Mouse (Mus musculus): Measurements from ENCODE around the gene Cyb5r1.
A peak's percentile ranks its signal among the peaks of the same experiment; 100 is the strongest.

Cyb5r1 gene

DNA sequence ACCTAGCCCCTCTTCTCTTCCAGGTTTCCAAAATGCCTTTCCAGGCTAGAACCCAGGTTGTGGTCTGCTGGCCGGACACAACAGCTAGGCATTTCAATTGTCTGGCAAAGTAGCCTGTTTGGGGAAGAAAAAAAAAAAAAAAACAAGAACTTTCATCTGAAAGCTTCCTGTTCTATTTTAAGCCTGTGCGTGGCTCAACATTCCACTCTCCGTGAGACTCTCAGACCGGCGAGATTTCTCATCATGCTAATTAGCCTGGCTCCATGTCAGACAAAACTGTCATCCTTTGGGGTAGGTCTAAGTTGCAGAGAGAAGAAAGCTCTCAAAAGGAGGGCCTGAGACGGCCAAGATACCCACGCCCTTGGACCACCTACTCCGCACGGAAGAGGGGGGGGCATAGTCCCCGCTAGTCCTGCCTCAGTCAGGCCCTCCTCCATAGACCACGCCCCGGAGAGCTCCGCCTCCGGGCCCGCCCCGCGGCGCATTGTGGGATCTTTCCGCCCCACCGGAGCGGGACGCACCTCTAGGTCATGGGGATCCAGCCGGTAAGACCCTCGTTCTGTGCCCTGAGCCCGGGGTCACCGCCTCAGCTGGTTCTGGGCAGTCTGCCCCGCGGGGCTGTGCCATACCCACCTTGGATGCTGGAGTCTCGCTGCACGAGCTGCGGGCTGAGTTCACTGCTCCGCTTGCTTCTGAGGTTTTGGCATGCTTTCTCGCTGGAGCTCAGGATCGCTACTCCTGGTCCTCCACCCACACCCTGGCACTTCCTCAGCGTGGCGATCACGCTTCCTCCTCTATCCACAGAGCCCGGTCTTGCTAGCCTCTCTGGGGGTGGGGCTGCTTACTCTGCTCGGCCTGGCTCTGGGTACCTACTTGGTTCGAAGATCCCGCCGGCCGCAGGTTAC lies at the start of gene Cyb5r1:
TSS of gene Cyb5r1 (plus strand) at position 51 of the 905 bp plus-strand sequence.
- peak; percentile 76 to 81 for DNase-seq

DNA sequence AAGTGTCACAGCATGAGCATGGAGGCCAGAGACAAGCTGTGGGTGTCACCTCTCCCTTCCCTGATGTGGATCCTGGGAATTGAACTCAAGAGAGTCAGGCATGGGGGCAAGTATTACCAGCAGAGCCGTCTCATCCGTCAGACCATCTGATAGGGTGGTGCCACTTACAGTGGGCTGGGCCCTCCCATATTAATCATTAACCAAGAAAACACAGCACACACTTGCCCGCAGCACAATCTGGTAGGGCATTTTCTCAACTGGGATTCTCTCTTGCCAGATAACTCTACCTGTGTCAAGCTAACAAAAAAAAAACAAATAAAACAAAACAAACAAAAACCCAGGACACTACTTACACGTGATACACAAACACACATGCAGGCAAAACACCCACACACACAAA lies 47.9 kb upstream of the Cyb5r1 start:
- DNase-seq, result no peak

DNA sequence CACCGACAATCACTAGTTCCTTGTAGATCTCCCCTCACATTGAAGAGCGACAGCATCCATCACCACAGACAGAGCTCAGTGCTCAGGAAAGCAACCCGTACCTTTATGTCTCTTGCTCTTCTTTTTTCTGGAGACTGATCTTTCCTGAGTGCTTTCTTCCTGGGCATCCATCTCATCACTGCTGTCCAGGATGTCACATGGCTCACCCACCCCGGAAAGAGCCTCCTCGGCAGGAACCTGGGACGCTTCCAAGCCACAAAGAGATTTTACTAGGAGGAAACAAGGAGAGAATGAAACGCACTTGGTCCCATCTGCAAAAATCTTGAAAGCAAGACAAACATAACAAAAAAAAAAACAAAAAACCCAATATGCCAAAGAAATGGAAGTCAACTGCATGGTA lies 44.7 kb upstream of the Cyb5r1 start:
- peak in 1 of 2 experiments; percentile 31 for DNase-seq

DNA sequence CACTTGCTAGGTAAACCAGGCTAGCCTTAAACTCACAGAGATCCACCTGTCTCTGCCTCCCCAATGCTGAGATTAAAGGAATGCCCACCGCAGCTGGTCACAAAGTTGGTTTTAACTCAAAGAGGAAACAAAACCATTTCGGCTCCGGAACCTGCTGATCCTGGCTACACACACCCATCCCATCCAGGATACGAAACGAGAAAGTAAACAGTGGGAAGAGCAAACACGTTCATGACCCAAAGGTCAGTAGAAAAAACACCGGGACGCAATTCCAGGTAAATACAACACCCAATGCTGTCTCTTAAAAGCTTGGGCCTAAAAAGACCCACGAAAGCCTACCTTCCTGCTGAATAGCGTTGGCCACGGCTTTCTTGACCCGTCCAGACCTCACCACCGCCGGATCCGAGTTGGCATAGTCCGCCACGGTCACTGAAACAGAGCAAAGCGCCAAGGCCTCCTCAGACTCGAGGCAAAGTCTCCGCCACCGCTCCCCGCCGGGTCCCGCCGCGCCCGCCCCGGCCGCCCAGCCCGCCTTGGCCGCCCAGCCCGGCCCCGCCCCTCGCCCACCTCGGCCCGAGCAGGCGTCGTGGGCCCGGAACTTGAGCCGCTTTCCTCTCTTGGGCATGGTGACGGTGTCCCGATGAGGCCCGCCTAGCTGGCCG lies 44.0 kb upstream of the Cyb5r1 start:
- DNase-seq, result no peak

DNA sequence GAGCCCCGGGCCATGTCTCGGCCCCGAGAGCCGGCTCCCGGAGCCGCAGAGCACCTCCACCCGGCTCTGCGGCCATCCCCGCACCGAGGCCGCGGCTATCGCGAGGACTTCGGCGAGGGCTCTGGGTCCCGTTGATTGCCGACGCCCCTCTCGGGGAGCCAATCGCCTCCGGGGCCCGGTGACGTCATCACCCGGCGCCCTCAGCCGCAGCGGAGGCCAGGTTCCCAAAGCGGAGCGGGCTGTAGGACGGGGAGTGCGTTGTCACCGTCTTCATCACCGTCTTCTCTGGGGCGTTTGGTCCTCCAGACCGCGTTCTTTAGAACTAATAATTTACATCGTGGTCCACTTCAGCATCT lies 43.5 kb upstream of the Cyb5r1 start, which contains the start of gene Tmem183a:
TSS of gene Tmem183a (minus strand) at position 123 of the 356 bp plus-strand sequence.
- DNase-seq, result peak; percentile 98 to 99

DNA sequence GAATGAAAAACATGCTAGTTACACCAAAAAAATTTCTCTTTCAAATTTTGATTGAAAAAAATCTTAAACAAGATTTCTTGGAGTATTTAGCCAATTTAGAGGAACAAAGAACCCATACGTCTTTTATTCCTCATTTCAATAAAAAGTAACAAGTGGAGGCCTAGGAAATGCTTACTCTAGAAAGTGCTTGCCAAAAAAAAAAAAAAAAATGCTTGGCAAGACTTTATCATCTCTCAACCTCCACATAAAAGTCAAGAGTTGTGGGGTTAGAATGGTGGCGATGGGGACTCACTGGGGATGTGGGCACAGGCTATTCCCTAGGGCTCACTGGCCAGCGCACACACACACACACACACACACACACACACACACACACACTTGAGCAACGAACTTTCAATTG lies 42.2 kb upstream of the Cyb5r1 start:
- no peak for DNase-seq

DNA sequence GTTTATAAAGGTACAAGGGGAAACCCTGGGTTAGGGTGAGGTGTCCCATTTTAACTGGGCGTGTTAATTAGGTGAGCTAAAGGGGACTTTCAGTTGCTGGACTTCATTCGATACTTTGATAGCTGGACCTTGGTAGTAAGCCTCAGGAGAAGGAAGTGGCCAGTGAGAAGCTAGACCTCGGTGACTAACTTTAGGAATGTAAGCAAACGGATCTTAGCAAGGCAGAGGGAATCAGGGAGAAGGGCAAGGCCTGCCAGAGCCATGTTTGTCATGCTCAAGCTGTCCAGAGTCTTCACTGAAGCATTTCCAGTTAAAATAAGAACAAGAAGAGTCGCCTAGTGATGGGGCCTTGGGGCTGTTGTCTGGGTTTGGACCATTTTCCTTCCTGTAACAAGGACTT lies 39.9 kb upstream of the Cyb5r1 start:
- no peak for DNase-seq

DNA sequence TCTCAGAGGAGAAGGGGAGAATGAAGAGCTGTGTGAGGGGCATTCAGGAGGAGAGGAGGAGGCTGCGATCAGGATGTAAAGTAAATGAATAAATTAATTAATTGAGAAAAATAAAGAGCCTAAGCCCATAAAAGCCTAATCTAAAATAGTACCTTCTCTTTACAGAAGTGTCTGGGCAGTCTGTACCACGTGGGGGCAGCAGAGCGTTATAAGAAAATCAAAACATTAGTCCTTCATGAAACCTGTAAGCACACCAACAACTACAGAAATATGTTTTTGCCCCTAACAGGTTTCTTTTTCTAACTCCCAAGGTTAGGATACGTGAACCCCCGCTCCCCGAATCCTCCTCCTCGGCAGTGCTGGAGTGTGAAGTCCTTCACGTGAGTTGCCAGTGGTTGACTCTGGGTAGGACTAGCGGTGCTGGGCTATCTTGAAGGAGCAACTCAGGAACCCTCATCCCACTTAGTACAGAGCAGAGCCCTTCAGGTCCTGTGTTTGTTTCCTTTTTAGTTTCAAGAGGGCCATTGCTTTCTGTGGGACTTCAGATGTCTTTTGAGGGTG lies 36.5 kb upstream of the Cyb5r1 start:
- DNase-seq, result peak; percentile 58 to 74

DNA sequence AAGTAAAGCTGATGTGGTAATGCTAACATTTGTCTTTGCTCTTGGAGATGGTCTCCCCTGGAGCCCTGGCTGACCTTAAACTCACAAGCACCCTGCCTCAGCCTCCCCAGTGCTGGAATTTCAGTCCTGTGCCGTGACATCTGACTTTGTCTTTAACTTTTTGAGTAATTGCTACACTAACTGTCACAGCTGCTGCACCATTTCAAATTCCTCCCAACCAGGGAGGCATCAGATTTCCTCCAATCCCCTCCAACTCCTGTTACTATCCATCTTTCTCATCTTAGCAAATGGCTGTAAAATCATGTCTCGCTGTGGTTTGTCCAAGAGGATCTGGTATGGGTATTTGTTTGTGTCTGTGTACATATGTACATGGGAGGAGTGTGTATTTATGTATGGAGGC lies 31.2 kb upstream of the Cyb5r1 start:
- DNase-seq, result no peak

DNA sequence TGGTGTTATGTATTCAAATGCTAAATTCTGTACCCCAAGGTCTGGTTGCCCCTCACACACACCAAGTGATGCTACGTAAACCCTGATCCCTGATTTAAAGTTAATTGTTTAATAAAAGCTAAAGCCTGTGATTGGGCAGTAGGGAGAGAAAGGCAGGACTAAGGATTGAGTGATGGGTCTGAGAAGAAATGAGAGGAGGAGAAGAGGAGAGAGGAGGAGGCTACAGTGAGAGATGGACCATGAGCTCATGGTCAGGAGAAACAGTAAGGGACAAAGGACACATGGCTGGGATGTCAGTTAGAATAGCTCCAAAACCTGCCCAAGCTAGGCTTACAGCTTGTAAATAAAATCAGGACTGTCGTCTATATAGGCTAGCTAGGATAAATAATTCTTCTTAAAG lies 24.3 kb upstream of the Cyb5r1 start:
- no peak for DNase-seq

DNA sequence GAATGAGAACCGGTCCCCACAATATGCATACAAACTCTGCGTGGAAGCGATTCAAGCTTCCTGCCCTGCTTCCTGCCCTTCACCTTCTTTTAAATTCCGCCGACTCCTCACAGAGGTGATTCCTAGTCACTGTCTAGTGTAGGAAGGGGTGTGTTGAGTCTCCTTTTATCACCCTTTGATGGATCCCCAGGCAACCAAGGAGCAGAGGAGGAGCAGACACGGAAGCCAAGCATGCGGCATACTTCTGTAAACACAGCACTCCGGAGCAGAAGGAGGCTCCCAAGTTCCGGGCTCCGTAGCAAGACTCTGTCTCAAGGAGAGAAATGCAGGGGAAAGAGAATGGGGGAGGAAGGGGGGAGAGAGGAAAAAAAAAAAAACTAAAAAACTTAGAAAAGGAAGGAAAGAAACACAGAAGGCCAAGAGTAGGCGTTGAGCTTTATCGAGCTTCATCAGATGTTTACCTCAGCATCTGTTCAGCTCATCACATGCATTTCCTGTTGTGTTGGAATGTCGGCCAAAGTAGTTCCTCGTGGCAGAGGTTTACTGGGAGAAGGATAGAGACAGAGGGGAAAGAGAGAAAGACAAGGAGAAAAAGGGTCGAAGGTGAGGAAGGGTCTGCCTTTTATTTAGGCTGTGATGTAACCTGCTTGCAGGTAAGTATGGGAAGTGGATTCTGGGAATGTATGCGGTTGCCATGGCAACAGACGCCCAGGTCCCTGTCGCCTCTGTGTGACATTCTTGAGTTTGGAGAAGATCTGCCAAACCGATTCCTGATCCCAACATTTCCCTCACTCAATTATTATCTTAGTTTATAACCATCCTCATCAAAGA lies 23.3 kb upstream of the Cyb5r1 start:
- peak in 1 of 2 experiments; percentile 20 for DNase-seq

DNA sequence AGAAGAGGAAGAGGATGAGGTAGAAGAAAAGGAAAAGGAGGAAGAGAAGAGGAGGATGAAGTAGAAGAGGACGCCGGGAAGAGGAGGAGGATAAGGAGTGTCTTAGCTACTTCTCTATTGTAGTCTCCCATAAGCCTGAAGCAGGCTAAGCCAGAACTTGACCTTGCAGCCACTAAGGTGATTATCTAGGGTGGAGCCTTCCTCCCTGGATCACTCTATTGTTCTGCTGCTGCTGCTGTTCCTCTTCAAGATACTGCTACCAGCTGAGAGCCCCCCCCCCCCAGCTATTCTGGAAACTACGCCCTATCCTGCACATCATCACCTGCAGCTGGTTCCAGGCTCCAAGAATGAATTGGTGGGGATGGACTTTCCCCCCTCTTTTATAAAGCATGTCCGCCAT lies 20.8 kb upstream of the Cyb5r1 start:
- DNase-seq, result no peak

DNA sequence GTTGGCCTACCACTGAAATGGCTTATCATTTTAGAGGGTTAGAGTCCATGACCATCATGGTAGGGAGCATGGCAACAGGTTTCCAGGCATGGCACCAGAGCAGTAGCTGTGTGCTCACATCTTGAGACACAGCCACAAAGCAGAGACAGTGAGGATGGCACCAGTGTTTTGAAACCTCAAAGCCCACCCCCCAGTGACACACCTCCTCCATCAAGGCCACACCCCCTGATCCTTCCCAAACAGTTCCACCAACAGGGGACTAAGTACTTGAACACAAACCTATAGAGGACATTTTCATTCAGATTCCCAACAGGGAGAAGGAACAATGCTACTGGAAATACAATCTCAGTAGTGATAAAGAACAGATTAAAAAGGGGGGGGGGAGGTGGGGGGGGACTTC lies 20.2 kb upstream of the Cyb5r1 start:
- no peak for DNase-seq

DNA sequence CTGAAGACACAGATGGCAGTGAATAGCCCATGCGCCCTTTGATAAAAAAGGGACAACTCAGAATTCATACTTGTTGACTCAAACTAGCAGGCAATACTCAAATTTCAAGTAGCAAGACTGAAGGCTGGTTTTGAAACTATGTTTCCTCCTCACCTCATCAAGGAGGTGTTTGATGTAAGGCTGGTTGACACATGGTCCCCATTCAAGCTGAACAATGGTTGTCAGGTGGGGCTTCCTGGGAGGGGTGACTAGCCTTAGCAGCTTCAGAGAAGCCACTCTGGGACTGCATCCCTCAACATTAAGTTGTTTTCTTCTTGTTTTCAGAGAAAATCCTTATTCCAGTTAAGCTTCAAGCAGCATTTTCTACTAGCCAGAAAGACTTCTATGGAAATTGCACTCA lies 19.7 kb upstream of the Cyb5r1 start, which contains the start of gene 4933406M09Rik:
TSS of gene 4933406M09Rik (plus strand) at position 275 of the 400 bp plus-strand sequence.
- DNase-seq, result no peak

DNA sequence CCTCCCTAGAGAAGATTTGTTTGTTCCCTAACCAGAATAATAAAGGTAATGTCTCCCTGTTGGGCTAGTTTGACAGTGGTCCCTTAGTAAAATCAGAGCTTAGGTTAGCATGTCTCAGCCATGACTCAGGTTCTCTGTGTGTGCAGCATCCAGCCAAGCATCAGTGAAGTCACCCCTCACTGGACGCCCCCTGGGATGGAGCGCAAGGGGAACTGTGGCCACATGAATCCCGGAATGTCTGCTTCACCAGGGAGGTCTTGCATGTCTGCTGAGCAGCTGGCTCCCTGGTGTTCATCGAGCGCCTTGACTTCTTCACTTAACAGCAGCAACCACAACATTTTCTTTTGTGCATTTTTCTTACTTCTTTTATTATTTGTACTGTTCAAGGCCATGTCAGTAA lies 11.5 kb upstream of the Cyb5r1 start:
- no peak for DNase-seq

DNA sequence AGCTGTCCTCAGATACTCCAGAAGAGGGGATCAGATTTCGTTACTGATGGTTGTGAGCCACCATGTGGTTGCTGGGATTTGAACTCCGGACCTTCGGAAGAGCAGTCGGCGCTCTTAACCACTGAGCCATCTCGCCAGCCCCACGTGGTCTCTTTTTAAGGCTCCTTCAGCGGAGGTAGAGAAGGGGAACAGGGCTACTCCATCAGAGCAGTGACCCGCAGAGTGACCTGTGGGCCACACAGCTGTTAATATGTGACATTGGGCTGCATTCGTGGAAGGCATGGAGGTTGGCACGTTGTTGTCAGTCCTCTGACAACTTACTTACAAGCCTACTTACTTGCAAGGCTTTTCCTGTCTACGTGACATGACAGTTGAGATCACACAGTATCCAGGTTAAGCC lies 7.1 kb upstream of the Cyb5r1 start:
- DNase-seq, result no peak

DNA sequence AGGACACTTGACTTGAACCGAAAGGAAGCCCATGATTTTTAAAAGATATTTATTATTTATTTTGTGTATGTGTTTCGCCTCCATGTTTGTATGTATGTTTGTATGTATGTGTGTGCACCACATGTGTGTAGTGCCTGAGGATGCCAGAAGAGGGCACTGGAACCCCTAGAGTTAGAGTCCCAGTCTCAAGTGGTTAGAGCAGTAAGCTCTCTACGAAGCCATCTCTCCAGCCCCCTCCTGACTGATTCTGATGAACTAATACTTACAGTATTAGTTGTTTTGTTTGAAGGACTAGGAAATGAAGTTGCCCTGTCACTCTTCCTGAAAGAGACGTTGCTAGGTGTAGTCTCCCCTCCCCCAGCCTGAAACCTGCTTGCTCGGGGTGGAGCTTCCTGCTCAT lies 5.6 kb upstream of the Cyb5r1 start:
- no peak for DNase-seq

DNA sequence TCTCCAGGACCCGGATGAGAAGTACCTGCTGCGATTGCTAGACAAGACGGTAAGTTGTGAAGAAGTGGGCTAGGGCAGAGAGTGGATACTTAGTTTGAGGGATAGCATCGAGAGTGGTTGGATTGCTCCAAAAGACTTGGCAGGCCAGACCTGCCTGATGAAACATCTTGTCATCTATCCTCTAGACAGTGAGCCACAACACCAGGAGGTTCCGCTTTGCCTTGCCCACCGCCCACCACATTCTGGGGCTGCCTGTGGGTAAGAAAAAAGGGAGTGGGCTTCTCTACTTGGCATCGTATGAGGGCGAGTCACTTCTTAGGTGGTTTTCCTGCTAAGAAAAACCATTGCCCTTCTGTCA lies 1.0 kb downstream of the Cyb5r1 start:
- DNase-seq, result no peak

DNA sequence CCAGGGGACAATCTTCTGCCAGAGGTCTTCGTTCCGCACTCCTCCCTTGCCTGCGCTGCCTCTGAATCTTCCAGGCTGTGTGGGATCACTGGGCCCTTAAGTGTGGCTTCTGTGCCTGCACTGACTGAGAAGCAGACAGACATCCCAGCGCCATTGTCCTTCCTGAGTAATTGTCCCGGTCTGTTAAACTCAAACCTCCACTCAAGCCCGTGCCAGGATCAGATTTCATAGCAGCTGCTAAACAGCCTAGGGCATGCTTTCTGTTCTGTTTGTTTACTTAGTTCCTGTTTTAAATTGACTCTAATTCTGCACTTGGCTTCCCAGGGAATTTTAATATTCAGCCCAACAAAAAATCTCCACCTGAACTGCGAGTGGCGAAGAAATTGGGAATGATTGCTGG lies 2.7 kb downstream of the Cyb5r1 start:
- no peak for DNase-seq

DNA sequence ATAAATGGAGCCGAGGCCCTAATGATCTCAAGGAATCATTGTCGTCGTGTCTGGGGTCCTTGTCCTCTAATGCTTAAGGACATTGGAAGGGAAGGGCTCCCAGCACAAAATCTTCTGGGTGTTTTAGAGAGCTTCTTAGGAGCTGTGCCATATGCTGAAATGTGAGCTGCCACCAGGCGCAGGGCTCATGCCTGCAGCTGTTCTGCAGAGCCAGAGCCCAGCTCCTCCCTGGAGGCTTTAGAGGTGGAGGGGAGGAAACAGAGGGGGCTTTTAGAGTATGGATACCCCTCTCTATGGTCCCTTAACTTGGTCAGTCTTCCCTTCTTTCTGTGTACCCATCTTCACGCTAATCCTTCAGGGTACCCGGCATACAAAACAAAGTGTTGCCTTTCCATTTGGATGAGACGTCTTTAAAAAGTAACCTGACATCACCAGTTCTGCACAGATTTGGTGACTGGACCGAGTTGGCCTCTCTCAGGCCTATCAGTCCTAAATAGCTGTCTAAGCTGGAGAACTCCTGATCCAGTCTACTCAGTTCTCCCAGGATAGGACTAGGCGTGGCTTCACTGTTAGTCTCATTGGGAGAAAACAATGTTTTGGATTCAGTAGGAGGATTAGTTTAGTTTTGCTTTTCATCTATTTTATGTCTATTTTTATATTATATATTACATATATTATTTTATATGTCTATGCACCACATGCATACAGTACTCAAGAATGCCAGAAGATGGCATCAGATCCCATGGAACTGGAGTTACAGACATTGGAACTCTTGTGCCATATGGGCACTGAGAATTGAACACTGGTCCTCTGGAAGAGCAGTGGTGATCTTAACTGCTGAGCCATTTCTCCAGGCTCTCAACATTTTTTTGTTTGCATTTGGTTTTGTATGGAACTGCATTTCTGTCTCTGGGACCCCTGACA lies 6.6 kb downstream of the Cyb5r1 start:
- no peak for DNase-seq

DNA sequence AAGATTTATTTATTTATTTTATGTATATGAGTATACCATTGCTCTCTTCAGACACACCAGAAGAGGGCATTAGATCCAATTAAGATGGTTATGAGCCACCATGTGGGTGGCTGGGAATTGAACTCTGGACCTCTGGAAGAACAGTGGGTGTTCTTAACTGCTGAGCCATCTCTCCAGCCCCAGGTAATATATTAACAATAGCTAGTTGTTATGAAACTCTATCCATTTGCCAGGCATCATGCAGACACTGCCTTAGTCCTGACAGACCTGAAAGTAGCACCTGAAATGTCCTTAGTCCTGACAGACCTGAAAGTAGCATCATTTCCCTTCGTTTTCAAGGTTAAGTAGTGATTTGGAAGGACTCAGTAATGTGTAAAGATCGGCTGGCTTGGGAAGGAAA lies 8.7 kb downstream of the Cyb5r1 start:
- DNase-seq, result no peak
